Mouse (Mus musculus): ENCODE data around the gene Hunk.

Gene Hunk

DNA sequence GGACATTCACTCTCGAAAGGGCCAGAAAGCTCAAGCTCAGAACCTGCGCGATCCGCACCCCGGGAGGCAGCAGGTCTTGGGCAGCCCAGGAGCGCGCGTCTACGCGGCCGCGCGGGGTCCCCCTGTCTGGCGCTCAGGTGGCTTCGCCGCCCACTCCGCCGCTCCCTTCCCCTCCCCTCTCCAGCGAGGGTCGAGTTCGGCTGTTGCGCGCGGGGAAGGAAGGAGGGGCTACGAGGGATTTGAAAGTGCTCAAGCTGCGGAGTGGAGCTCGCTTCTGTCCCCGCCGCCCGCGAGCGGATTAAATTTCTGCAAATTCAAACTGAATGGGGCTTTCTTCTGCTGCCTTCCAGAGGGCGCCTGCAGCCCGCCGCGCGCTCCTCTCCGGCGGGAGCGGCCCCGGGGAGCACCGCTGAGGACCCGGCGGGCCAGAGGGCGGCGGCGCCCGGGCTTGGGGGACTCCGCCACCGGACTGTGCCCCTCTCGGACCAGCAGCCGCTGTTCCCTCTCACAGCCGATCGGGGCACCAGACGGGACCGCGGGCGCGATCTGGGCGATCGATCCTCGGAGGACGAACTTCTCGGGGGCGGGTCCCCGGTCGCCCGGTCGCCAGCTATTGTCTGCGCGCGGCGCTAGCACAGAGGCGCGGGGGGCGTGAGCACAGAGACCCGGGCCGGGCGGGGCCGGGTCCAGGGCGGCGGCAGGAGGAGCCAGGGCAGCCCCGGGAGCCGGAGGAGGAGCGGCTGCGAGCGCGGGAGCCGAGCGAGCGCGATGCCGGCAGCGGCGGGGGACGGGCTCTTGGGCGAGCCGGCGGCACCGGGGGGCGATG is at the start of gene Hunk:
Hunk (plus strand) TSS at position 326 of the 826 bp plus-strand sequence.
- DNase-seq (ENCODE audit: low read depth), result no peak

DNA sequence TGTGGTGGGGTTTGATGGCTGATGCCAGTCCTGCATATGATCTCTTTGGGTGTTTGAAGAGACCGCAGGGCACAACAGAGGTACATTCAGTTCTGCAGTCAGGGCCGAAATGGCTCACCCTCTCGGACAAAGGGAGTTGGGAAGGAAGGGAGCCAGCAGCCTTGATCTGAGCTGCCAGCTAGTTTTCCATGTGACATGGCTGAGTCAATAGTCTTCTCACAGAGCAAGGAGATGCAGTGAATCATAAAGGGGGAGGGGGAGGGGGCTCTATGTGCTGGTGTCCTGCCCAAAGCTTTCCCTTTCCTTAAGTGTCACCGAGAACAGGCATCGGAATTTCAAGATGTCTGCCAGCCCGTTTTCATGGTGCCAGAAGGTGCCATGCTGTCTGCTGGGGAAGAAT is 46.8 kb upstream of the Hunk start:
- peak; percentile 3 for DNase-seq (ENCODE audit: low read depth)

GRCm38 (mm10) chr16:90341086-90341485 is 44.7 kb upstream of the Hunk start:
- DNase-seq (ENCODE audit: low read depth), result no peak

DNA sequence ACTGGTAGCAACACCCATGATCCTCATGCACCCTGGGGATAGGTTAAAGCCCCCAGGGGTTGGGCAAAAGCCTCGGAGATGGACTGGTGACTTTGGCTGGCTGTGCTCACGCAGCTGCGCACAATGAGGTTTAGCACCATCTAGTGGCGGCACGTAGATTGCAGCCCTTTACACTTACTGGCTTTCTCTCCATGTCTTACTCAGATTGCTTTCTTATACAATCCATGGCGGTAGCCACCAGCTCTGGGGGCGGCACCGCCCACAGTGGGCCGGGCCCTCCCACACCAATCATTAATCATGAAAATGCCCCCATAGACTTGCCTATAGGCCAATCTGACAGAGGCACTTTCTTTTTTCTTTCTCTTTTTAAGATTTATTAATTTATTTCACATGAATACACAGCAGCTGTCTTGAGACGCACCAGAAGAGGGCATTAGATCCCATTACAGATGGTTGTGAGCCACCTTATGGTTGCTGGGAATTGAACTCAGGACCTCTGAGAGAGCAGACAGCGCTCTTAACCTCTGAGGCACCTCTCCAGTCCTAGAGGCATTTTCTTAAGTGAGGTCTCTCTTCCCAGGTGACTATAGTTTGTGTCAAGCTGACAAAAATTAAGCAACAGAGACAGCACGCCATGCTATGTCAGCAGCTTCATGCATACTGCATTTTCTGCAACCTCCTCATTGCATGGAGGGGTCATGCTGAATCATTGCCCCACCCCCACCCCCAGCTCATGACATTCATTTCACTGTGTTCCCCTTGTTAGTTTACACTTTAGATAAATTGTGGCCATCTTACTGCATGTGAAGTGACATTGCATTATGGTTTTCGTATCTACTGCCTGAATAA is 35.9 kb upstream of the Hunk start:
- DNase-seq (ENCODE audit: low read depth), result no peak

- no peak for DNase-seq (ENCODE audit: low read depth)
These were observed 34.1 kb upstream of the Hunk start for GRCm38 (mm10) chr16:90351726-90352125.

DNA sequence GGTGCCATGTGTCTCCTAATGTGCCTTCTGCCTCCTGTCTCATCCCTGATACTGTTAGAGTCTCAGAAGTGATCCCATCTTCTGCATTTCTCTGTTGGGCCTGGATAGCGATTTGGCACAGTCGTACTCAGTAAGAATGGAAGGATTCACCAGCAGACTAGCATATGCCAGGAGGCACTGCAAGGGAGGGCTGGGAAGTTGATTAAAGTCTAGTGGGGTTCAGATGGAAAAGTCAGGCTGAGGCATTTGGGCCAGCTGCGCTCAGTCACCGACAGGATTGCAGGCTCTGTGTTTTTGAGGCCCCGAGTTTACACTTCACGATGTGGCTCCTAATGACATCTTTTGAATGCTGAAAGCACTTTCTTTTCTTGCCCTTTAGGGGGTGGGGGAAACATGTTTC is 33.1 kb upstream of the Hunk start:
- no peak for DNase-seq (ENCODE audit: low read depth)

- DNase-seq (ENCODE audit: low read depth), result no peak
These were observed 32.7 kb upstream of the Hunk start for GRCm38 (mm10) chr16:90353156-90353555.

DNA sequence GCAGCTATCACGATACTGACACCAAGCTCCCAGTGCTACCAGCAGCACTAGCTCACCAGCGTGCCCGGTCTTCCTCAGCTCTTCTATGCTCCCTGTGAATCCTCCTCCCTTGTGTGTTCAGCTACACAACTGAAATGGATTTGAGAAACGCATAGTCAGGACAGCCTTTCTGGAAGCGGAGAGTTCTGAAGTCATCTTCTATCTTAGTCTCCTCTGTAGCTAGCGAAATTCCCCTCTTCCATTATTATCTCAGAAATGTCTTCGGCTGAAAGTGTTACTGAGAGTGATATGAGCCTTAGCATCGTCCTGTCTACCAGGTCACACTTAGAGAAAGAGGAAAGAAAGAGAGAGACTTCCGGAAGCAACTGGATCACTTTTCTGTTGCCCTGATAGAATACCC is 26.5 kb upstream of the Hunk start:
- DNase-seq (ENCODE audit: low read depth), result no peak

DNA sequence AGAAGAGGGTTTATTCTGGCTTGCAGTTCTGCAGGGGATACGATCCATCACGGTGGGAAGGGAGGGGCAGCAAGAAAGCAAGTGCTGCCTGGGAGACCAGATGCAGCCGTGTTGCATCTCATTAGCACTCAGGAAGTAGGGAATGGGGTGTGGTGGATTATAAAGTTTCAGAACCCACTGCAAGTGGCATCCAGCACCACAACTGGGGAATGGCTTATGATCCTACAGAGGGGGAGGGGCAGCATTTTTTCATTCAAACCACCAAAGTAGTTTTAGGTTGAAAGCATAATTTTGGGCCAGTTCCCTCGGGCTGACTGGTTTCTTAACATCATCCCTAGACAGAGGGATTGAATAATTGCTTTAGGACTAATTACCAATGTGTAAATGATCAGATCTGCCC is 26.1 kb upstream of the Hunk start:
- DNase-seq (ENCODE audit: low read depth), result no peak

DNA sequence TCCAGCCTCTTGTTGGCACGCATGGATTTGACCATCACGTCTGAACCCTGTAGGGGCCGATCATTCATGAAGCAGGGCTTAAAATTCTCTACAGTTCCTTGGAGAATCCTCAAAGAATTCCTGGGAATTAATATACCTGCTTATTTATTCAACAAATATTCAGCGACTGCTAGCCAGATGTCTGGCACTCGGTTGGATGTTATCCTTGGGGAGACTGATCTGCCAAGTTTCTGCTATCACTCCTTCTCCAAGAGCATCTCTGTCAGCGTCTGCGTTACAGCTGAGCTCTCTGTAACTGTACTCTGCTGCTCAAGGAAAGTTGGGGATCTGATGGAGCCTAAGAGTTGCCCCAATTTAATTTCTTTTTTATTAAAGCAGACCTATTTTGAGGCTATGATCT is 25.5 kb upstream of the Hunk start:
- DNase-seq (ENCODE audit: low read depth), result peak; percentile 11

GRCm38 (mm10) chr16:90362926-90363325 is 22.9 kb upstream of the Hunk start:
- DNase-seq (ENCODE audit: low read depth), result no peak

- DNase-seq (ENCODE audit: low read depth), result peak; percentile 59
These were observed 5.9 kb upstream of the Hunk start for GRCm38 (mm10) chr16:90379897-90380296.

- no peak for DNase-seq (ENCODE audit: low read depth)
These were observed 4.2 kb upstream of the Hunk start for GRCm38 (mm10) chr16:90381633-90382032.

DNA sequence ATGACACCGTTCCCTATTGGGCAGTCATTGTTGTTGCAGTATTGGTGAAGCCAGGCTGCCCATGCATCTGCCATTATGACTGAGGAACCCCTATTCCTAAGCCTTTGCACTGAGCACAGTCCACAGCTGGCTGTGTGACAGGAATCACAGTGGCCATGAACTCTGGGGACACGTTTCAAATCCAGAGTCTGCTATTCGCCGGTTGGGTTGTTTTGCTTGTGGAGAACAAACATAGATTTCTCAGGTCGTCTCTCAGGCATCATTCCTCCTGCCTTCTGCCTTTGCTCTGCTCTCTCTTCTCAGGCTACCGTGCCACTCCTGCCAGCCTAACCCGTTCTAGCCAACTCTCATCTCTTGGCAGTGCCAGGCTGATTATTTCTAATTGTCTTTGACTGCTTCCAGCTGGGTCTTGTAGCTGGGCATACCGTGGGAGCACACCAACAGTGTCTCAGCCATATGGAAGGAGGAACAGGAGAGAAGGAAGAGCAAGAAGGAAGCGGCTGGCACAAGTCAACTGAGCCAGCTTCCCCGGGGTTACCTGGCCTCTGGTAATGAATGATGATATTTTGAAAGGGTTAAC is 3.0 kb upstream of the Hunk start:
- DNase-seq (ENCODE audit: low read depth), result no peak

DNA sequence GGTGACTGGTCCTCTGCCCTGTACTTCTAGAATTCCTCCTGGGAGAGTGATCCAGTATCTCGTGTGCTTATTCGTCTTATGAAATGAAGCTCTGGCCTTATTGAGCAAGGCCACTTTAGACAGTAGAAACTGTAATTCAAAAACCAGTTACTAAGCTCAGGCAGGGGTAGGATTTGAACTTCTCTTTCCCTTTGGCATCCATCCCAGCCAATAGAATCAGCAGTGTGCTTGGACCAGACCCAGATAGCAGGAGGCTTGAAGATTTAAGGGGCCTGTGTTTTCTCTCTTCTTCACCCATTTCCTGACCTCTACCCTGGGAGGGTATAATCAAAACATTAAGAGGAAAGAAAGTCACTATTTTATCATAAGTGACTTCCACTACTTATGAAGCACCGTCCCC is 1.8 kb upstream of the Hunk start:
- no peak for DNase-seq (ENCODE audit: low read depth)

DNA sequence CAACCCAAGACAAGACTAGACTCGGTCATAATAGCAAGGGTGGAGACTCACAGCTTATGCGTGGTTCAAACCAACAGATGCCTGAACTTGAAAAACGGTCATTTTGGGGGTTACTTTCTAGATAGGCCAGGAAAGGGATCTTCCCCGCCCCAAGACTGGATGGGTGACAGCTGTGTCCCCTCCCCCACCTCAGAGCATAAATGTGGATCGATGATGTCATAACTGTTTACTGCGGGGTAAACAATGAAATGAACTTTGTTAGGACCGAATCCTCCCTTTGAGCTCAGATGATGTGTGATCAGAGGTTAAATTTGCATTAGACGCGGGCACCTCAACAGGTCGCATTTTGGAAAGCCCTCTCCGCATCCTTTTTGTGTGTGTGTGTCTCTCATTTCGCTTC is 967 bp upstream of the Hunk start:
- DNase-seq (ENCODE audit: low read depth), result no peak

- no peak for DNase-seq (ENCODE audit: low read depth)
These were observed 506 bp upstream of the Hunk start for GRCm38 (mm10) chr16:90385326-90385687.

DNA sequence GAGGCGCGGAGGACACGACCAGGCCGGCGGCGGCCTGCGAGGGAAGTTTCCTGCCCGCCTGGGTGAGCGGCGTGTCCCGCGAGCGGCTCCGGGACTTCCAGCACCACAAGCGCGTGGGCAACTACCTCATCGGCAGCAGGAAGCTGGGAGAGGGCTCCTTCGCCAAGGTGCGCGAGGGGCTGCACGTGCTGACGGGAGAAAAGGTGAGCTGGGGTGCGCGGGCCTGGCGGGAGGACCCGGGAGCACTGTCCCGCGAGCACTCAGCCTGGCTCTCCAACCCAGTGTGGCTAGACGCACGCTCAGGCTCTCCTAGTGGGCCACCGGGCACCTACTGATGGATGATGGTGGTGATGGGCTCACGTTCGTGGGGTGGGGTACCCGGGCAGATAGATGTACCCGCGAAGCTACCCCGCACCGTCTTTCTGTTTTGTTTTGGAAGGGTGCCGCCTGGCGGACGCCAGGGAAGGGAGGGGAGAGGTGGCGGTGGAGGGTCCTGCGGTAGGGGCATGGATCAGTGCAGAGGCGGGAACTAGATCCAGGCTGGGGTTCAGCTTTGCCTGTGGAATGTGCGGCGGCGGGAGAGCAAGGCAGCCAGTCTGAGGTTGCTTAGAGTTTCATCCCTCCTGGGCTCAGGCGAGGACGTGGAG is 824 bp downstream of the Hunk start:
- DNase-seq (ENCODE audit: low read depth), result no peak

DNA sequence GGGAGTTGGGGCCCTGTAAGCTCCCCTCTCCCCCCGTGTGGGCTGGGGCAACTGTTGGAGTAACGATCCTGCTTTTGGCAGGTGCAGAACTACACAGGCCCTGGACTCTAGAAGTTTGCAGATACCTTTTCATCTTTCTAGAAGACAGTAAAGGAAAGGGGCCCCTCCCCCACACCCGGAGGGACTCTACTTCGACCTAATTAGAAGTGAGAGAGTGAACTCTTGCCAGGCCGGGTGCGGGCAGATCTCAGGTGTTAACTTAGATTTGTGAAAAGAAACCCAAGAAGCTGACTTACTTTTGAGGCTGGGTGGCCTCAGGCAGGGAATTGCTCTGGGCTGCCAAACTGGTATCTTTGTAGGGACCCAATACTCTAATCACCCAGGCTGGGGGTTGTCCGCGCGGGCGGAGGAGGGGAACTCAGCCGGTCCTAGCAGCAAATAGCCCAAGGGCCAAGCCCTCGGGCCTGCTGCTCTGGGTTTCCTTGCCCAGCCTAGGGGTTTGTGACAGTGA is 1.4 kb downstream of the Hunk start:
- DNase-seq (ENCODE audit: low read depth), result no peak

GRCm38 (mm10) chr16:90387961-90388360 is 2.1 kb downstream of the Hunk start:
- DNase-seq (ENCODE audit: low read depth), result no peak

DNA sequence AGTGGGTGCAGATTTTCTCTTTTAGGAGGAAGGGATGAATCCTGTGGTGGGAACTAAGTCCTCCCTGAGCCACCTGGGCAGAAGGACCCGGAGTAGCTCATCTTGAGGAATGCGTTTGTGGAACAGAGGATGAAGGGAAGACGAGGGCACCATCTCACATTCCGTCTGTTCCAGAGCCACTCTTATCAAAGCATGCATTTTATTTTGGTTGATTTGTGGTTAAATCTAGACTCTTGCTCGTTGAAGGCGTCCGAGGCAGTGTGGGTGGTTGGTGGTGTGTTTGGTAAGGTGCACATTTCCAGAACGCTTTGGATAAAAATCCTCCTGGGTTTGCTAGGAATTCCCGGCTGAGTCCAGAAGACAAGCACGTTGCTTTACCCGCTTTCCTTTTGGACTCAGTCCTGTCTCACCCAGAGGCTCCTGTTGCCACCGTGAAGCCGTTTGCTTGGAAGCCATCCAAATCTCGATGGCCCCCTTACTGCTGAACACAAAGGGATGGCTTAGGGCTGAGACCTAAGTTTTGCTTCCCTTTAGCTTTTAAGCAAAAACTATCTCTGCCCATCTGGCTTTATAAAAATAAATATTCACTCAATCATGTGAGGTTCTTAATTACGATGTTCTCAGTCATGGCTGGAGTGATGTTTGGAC is 3.4 kb downstream of the Hunk start:
- no peak for DNase-seq (ENCODE audit: low read depth)

GRCm38 (mm10) chr16:90390731-90391130 is 4.9 kb downstream of the Hunk start:
- DNase-seq (ENCODE audit: low read depth), result no peak

Data from NIH3T3 (cell line).